Mouse (Mus musculus) brain, embryonic 14.5 days (tissue): ENCODE measurements at regions not wholly inside any gene's neighbourhood (a gene's known extent, or its start where the extent isn't known, plus 50 kb on each side); places are given as distances from the start of the nearest gene placed in this dataset.

Experiments
- CTCF ChIP-seq: fragments of 200-500 bp; IDR thresholded peaks from 2 replicates; pipeline ENCODE4 v1.5.1; 2012; ENCODE audit warnings: inconsistent platforms, mild to moderate bottlenecking, moderate library complexity, borderline replicate concordance; ENCODE audit not compliant: insufficient read depth, insufficient read length; ENCODE audit errors: extremely low read depth
- POLR2A ChIP-seq: fragments of 200-500 bp; IDR thresholded peaks from 2 replicates; pipeline ENCODE4 v1.6.1; 2012; ENCODE audit warnings: mild to moderate bottlenecking, inconsistent platforms, borderline replicate concordance; ENCODE audit not compliant: poor library complexity, insufficient read depth, insufficient read length, severe bottlenecking; ENCODE audit errors: extremely low read depth

- TF ChIP-seq CTCF: no peak
- TF ChIP-seq POLR2A: no peak
These were observed 183.8 kb downstream of the Tfap2a start for GRCm38 (mm10) chr13:40554368-40554767.
